Mouse (Mus musculus) pancreas, adult 10 weeks (tissue): ENCODE data around the gene Gm44503. TPM values are rescaled to one million over a fixed set of nuclear protein-coding genes. Genes with fewer than 3 reads are reported as not detected.

Source experiments
- polyA plus RNA-seq: library from polyadenylated mRNA; stranded (reverse); fragments of 350-450 nt; fragmentation: Illumina TruSeq; extraction: RNeasy Lipid Tissue Mini Kit (QIAGEN cat#74804); gene quantifications from one replicate; pipeline ENCODE4 v1.2.3, GENCODE M21; 2015; ENCODE audit warnings: low read depth, low replicate concordance; ENCODE audit not compliant: insufficient read depth

The Gm44503 gene
- not detected for polyA plus RNA-seq

DNA sequence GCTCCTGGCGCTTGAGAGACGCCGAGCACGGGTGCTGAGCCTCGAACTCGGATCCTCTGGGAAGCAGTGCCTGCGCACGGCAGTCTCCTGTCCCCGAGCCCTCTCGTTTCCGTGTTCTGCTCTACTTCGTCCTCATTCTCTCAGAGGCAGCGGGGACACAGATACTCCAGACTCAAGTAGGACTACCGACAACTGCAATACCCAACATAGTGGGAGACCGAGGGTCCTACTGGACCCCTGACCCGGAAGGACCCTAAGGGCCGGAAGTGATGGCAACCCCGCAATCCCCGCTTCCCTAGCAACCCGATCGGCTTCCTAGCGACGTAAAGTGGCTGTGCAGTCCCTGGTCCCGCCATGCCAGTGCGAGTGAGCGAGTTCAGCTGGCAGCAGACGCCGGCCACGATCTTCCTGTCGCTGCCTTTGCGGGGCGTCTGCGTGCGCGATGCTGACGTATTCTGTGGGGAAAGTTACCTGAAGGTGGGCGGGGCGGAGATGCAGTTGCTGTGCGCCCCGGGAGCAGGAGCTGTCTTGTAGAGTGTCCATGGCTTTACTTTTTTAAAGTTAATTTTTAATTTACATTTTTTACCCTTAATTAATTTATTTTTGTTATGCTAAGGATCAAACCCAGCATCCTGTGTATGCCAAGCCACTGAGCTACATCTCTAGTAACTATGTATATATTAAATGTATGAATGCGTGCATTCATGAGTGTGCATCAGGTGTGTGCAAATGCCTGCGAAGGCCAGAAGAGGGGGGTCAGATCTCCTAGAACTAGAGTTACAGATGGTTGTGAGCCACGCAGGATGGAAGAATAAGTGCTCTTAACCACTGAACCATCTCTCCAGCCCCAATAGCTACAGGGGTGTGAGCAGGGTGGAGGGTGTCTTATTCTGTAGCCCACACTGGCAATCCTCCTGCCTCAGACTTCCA lies at the start of gene Gm44503, which contains the start of gene Dyx1c1:
Gene Gm44503, plus strand, starts transcription at position 332 of the 930 bp plus-strand sequence.
Gene Dyx1c1, plus strand, starts transcription at position 265 of the 930 bp plus-strand sequence.

DNA sequence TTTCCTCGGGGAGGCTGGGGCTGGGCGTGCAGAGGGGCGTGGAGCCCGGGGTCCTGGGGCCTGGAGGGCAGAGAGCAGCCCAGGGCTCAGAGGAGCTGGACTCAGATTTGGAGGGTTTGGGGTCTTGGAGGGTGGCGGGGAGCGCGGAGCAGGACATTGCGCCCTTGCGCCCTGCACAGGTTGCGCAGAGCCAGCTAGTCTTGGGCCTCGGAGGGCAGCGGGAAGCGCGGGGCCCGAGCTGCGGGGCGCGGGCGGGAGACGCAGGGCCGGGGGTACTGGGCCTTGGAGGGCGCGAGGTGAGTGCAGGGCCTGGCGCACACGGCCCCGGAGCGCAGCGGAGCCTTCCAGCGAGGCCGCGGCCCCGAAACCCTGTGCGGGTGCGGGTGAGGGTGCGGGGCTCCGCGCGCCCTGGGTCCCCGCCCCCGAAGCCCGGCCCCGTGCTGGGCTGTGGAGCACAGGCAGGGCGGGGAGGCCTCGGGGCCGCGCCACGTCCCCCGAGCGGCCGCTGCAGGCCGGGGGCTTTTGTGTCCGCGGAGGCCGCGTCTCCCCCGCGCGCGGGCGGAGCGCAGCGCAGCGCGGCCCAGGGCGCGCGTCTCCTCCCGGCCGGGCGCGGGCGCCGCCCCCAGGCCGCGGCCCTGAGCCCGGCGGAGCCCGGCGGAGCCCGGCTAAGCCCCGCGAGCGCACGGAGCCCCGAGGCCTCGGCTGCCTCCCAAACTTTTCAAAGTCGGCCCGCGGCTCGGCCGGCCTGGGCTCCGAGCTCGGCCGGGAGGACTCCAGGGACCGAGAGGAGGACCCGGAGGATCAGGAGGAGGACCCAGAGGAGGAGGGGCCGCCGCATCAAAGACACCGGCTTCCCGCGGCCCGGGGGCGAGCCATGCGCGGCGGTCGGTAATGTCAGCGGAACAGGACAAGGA lies 33.4 kb upstream of the Gm44503 start, which contains the start of gene Pygo1:
Gene Pygo1, plus strand, starts transcription at position 625 of the 914 bp plus-strand sequence.

GRCm38 (mm10) chr9:72985250-72986220 lies 26.9 kb downstream of the Gm44503 start, which contains the start of the genes Ccpg1os and Ccpg1:
Ccpg1os (minus strand) TSS chr9:72985382.
Ccpg1 (plus strand) TSS chr9:72985429.

GRCm38 (mm10) chr9:73040080-73040479 lies 81.4 kb downstream of the Gm44503 start, which contains the start of gene Pigb:
Pigb (minus strand) TSS chr9:73040378.

DNA sequence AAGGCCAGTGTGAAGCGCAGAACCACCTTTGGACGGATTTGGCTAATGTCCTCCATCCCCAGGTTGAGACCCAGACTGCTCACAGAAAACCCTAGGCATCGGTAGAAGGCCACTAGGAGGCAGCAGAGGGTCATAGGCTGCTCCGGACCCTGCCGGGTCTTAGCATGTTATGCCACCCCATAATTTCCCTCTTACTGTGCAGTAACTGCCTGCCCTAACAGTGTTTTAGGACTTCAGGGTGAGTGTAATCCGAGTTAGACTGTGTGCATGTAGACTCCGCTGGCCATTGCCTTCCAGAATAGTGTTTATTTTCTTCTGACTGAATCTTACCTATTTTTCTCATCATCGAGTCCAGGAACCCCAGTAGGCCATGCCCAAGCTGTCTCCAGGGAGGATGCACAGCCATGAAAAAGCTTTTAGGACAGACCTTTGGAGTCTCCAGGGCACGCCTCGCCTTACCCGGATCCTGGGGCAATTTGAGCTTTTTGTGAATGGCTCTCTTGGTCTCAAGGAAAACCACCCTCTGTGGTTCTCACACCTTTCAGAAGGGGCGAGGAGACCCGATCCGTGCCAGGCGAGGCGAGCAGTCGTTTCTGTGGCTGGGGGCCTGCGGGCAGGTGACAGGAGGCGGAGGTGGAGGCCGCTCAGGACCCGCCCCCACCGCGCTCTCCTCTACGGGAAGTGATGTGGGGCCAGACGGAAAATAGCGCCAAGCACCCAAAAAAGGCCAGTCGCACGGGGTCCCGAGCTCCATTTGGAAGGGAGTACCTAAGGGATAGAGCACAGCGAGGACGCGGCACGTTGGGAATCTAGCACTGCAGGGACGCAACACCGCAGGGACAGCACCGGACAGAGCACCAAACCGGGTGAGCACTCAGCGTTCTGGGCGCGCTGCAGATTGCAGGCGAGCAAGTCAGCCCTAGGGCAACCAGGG lies 85.8 kb downstream of the Gm44503 start, which contains the start of gene Rab27a:
Gene Rab27a, plus strand, starts transcription at position 709 of the 934 bp plus-strand sequence.

Other genes starting within 250 kb of the Gm44503 start
- 0.11 TPM for gene Prtg, start 152.0 kb upstream of the Gm44503 start, polyA plus RNA-seq
- gene Pygo1, start 33.2 kb upstream of the Gm44503 start, polyA plus RNA-seq, result 0.59 TPM
- not detected for gene Dyx1c1, start 67 bp upstream of the Gm44503 start, polyA plus RNA-seq
- gene Ccpg1os, start 26.5 kb downstream of the Gm44503 start, polyA plus RNA-seq, result 2.7 TPM
- 47.7 TPM for gene Ccpg1, start 26.6 kb downstream of the Gm44503 start, polyA plus RNA-seq
- 2.5 TPM for gene Pigb, start 81.5 kb downstream of the Gm44503 start, polyA plus RNA-seq
- 9.7 TPM for gene Rab27a, start 86.0 kb downstream of the Gm44503 start, polyA plus RNA-seq
- 0.50 TPM for gene Khdc3, start 143.0 kb downstream of the Gm44503 start, polyA plus RNA-seq
- gene Gm20509, start 143.6 kb downstream of the Gm44503 start, polyA plus RNA-seq, result not detected
- 9.4 TPM for gene Rsl24d1, start 154.6 kb downstream of the Gm44503 start, polyA plus RNA-seq